Mouse (Mus musculus): ENCODE measurements at regions not wholly inside any gene's neighbourhood (a gene's known extent, or its start where the extent isn't known, plus 50 kb on each side); places are given as distances from the start of the nearest gene placed in this dataset.

DNA sequence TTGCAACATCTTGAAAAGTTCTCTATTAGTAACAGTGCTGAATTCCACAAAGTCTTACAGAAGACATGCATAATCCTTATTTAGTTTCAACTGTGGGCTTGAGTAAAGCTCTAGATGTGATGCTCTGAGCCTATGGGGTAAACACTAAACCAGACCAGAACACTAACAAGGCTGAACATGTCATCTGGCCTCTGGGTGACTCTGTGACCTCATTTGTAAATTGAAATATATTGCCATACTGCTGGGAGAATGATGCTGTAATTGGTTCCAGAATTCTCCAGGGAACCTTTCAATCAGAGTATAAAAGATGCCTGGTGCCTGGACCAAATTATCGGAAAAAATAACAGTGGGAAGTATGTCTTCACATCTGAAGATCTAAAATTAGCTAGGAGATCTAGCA, 309.9 kb upstream of the Megf9 start:
- Histone ChIP-seq H3K36me3 (ENCODE audit: control insufficient read depth, insufficient read depth, low read length) (no peaks in the 10 kb centered on the region), H3K9me3 (ENCODE audit: control insufficient read depth, low read length) (no peaks in the 10 kb centered on the region), H3K27ac (replicated peaks; ENCODE audit: low read depth, low read length) (no peak overlapping the region), H3K4me1 (ENCODE audit: control insufficient read depth, insufficient read depth, low read length) (no peaks in the 10 kb centered on the region), H3K4me2 (ENCODE audit: low read depth, low read length) (no peak overlapping the region), H3K4me3 (ENCODE audit: low read depth, low read length) (no peak overlapping the region), H3K9ac (ENCODE audit: low read depth, low read length) (no peak overlapping the region), H3K27me3 (replicated peaks; ENCODE audit: control insufficient read depth, insufficient read depth, low read length) (no peaks in the 10 kb centered on the region)
- DNase-seq (ENCODE audit: low spot score) (peak; percentile 75), ATAC-seq (ENCODE audit: low read depth) (peak; percentile 41; the same call in 1 of the 2 replicates)
- 27% methylated on average over 1 of the region's 1 CpGs for WGBS

DNA sequence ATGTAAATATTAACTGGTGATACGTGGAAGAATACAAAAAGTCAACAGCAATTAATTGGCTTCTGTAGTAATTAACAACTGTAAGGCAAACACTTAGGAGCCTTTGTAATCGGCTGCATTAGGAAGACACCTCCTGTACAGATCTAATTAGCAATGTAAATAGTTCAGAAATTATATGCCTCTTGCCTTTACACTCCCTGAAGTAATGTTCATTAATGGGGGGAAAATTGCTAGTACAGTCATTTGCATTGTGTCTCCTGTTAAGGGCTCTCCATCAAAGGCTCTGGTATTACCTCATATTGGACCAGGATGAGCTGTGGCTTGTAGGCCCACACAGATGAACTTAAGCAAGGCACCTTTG, 276.1 kb upstream of the Megf9 start:
- WGBS: 71% methylated on average over 2 of the region's 2 CpGs
- Histone ChIP-seq H3K27me3 (replicated peaks; ENCODE audit: control insufficient read depth, insufficient read depth, low read length) (no peaks in the 10 kb centered on the region), H3K9ac (ENCODE audit: low read depth, low read length) (no peak overlapping the region), H3K4me1 (ENCODE audit: control insufficient read depth, insufficient read depth, low read length) (no peaks in the 10 kb centered on the region), H3K27ac (replicated peaks; ENCODE audit: low read depth, low read length) (no peak overlapping the region), H3K9me3 (ENCODE audit: control insufficient read depth, low read length) (0 out of 2 replicates have a peak, but pooled peaks cover 6% of the 10 kb centered on the region), H3K36me3 (ENCODE audit: control insufficient read depth, insufficient read depth, low read length) (no peaks in the 10 kb centered on the region), H3K4me2 (ENCODE audit: low read depth, low read length) (no peak overlapping the region), H3K4me3 (ENCODE audit: low read depth, low read length) (no peak overlapping the region)
- ATAC-seq (ENCODE audit: low read depth): no peak
- DNase-seq (ENCODE audit: low spot score): no peak

- no peak overlapping the region for H3K9ac ChIP-seq (ENCODE audit: low read depth, low read length)
- no peak overlapping the region for H3K4me2 ChIP-seq (ENCODE audit: low read depth, low read length)
- no peak overlapping the region for H3K4me3 ChIP-seq (ENCODE audit: low read depth, low read length)
- DNase-seq (ENCODE audit: low spot score) (peak; percentile 3), ATAC-seq (ENCODE audit: low read depth) (no peak)
- no peaks in the 10 kb centered on the region for H3K36me3 ChIP-seq (ENCODE audit: control insufficient read depth, insufficient read depth, low read length)
- H3K9me3 ChIP-seq (ENCODE audit: control insufficient read depth, low read length): 0 out of 2 replicates have a peak, but pooled peaks cover 6% of the 10 kb centered on the region
- no peaks in the 10 kb centered on the region for H3K27me3 ChIP-seq (replicated peaks; ENCODE audit: control insufficient read depth, insufficient read depth, low read length)
- H3K4me1 ChIP-seq (ENCODE audit: control insufficient read depth, insufficient read depth, low read length): no peaks in the 10 kb centered on the region
- no peak overlapping the region for H3K27ac ChIP-seq (replicated peaks; ENCODE audit: low read depth, low read length)
Observed at GRCm38 (mm10) chr4:70810311-70810955, 275.6 kb upstream of the Megf9 start.

- peak; percentile 57; the same call in 1 of the 2 replicates for ATAC-seq (ENCODE audit: low read depth)
- 51% methylated on average over 3 of the region's 3 CpGs for WGBS
Observed at GRCm38 (mm10) chr4:70804925-70805342, 270.1 kb upstream of the Megf9 start.

GRCm38 (mm10) chr4:70798483-70798882, 263.7 kb upstream of the Megf9 start:
- no peaks in the 10 kb centered on the region for H3K27me3 ChIP-seq (replicated peaks; ENCODE audit: control insufficient read depth, insufficient read depth, low read length)
- H3K4me1 ChIP-seq (ENCODE audit: control insufficient read depth, insufficient read depth, low read length): no peaks in the 10 kb centered on the region
- no peaks in the 10 kb centered on the region for H3K9me3 ChIP-seq (ENCODE audit: control insufficient read depth, low read length)
- H3K9ac ChIP-seq (ENCODE audit: low read depth, low read length): no peak overlapping the region
- no peak overlapping the region for H3K27ac ChIP-seq (replicated peaks; ENCODE audit: low read depth, low read length)
- WGBS: 14% methylated on average over 1 of the region's 1 CpGs
- H3K36me3 ChIP-seq (ENCODE audit: control insufficient read depth, insufficient read depth, low read length): no peaks in the 10 kb centered on the region
- ATAC-seq (ENCODE audit: low read depth) (no peak), DNase-seq (ENCODE audit: low spot score) (no peak)
- no peak overlapping the region for H3K4me2 ChIP-seq (ENCODE audit: low read depth, low read length)
- no peak overlapping the region for H3K4me3 ChIP-seq (ENCODE audit: low read depth, low read length)

More at GRCm38 (mm10) chr4:70804925-70805342, 270.1 kb upstream of the Megf9 start:
- Histone ChIP-seq H3K4me2 (ENCODE audit: low read depth, low read length) (no peak overlapping the region), H3K9me3 (ENCODE audit: control insufficient read depth, low read length) (no peaks in the 10 kb centered on the region), H3K4me3 (ENCODE audit: low read depth, low read length) (no peak overlapping the region), H3K27me3 (replicated peaks; ENCODE audit: control insufficient read depth, insufficient read depth, low read length) (no peaks in the 10 kb centered on the region), H3K4me1 (ENCODE audit: control insufficient read depth, insufficient read depth, low read length) (no peaks in the 10 kb centered on the region), H3K9ac (ENCODE audit: low read depth, low read length) (no peak overlapping the region), H3K36me3 (ENCODE audit: control insufficient read depth, insufficient read depth, low read length) (no peaks in the 10 kb centered on the region), H3K27ac (replicated peaks; ENCODE audit: low read depth, low read length) (no peak overlapping the region)
- peak; percentile 80 for DNase-seq (ENCODE audit: low spot score)

GRCm38 (mm10) chr4:70797935-70798334, 263.1 kb upstream of the Megf9 start:
- ATAC-seq (ENCODE audit: low read depth) (no peak), DNase-seq (ENCODE audit: low spot score) (no peak)
- Histone ChIP-seq H3K9me3 (ENCODE audit: control insufficient read depth, low read length) (no peaks in the 10 kb centered on the region), H3K4me2 (ENCODE audit: low read depth, low read length) (no peak overlapping the region), H3K36me3 (ENCODE audit: control insufficient read depth, insufficient read depth, low read length) (no peaks in the 10 kb centered on the region), H3K27me3 (replicated peaks; ENCODE audit: control insufficient read depth, insufficient read depth, low read length) (no peaks in the 10 kb centered on the region), H3K9ac (ENCODE audit: low read depth, low read length) (no peak overlapping the region), H3K27ac (replicated peaks; ENCODE audit: low read depth, low read length) (no peak overlapping the region), H3K4me1 (ENCODE audit: control insufficient read depth, insufficient read depth, low read length) (no peaks in the 10 kb centered on the region), H3K4me3 (ENCODE audit: low read depth, low read length) (no peak overlapping the region)
- WGBS: 86% methylated on average over 3 of the region's 3 CpGs

- ATAC-seq (ENCODE audit: low read depth) (no peak), DNase-seq (ENCODE audit: low spot score) (peak; percentile 1)
- H3K9me3 ChIP-seq (ENCODE audit: control insufficient read depth, low read length): no peaks in the 10 kb centered on the region
- H3K27me3 ChIP-seq (replicated peaks; ENCODE audit: control insufficient read depth, insufficient read depth, low read length): no peaks in the 10 kb centered on the region
- H3K9ac ChIP-seq (ENCODE audit: low read depth, low read length): no peak overlapping the region
- H3K27ac ChIP-seq (replicated peaks; ENCODE audit: low read depth, low read length): no peak overlapping the region
- H3K36me3 ChIP-seq (ENCODE audit: control insufficient read depth, insufficient read depth, low read length): no peaks in the 10 kb centered on the region
- H3K4me2 ChIP-seq (ENCODE audit: low read depth, low read length): no peak overlapping the region
- no peaks in the 10 kb centered on the region for H3K4me1 ChIP-seq (ENCODE audit: control insufficient read depth, insufficient read depth, low read length)
- H3K4me3 ChIP-seq (ENCODE audit: low read depth, low read length): no peak overlapping the region
- 56% methylated on average over 2 of the region's 2 CpGs for WGBS
Observed at GRCm38 (mm10) chr4:70783487-70783886, 248.7 kb upstream of the Megf9 start.

DNA sequence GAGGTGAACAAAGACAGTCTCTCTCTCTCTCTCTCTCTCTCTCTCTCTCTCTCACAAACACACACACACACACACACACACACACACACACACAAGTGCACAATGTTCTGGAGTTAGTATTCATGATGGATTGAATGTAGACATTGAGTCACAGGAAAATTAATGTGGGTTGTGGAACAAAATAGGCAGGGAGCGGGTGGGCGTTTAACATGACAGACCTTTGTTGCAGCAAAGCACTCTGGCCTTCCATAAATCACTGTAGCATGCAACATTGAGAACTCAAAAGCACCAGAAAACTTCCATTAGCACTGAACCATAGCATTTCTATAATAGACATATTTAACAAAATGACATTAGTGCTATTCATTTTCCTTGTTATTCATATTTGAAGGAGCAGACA, 246.8 kb upstream of the Megf9 start:
- no peak overlapping the region for H3K4me2 ChIP-seq (ENCODE audit: low read depth, low read length)
- H3K4me3 ChIP-seq (ENCODE audit: low read depth, low read length): no peak overlapping the region
- H3K9ac ChIP-seq (ENCODE audit: low read depth, low read length): no peak overlapping the region
- WGBS: 79% methylated on average over 2 of the region's 2 CpGs
- DNase-seq (ENCODE audit: low spot score) (no peak), ATAC-seq (ENCODE audit: low read depth) (no peak)
- H3K4me1 ChIP-seq (ENCODE audit: control insufficient read depth, insufficient read depth, low read length): no peaks in the 10 kb centered on the region
- H3K9me3 ChIP-seq (ENCODE audit: control insufficient read depth, low read length): no peaks in the 10 kb centered on the region
- no peaks in the 10 kb centered on the region for H3K27me3 ChIP-seq (replicated peaks; ENCODE audit: control insufficient read depth, insufficient read depth, low read length)
- H3K27ac ChIP-seq (replicated peaks; ENCODE audit: low read depth, low read length): no peak overlapping the region
- H3K36me3 ChIP-seq (ENCODE audit: control insufficient read depth, insufficient read depth, low read length): no peaks in the 10 kb centered on the region

GRCm38 (mm10) chr4:70776273-70776672, 241.5 kb upstream of the Megf9 start:
- 62% methylated on average over 1 of the region's 1 CpGs for WGBS
- H3K4me3 ChIP-seq (ENCODE audit: low read depth, low read length): no peak overlapping the region
- ATAC-seq (ENCODE audit: low read depth) (no peak), DNase-seq (ENCODE audit: low spot score) (no peak)
- no peak overlapping the region for H3K4me2 ChIP-seq (ENCODE audit: low read depth, low read length)
- H3K36me3 ChIP-seq (ENCODE audit: control insufficient read depth, insufficient read depth, low read length): no peaks in the 10 kb centered on the region
- H3K27ac ChIP-seq (replicated peaks; ENCODE audit: low read depth, low read length): no peak overlapping the region
- H3K9ac ChIP-seq (ENCODE audit: low read depth, low read length): no peak overlapping the region
- no peaks in the 10 kb centered on the region for H3K4me1 ChIP-seq (ENCODE audit: control insufficient read depth, insufficient read depth, low read length)
- no peaks in the 10 kb centered on the region for H3K9me3 ChIP-seq (ENCODE audit: control insufficient read depth, low read length)
- H3K27me3 ChIP-seq (replicated peaks; ENCODE audit: control insufficient read depth, insufficient read depth, low read length): no peaks in the 10 kb centered on the region
